Comparison of ENCODE assay signal across 27 mouse cellular contexts in the genomic region with DNA sequence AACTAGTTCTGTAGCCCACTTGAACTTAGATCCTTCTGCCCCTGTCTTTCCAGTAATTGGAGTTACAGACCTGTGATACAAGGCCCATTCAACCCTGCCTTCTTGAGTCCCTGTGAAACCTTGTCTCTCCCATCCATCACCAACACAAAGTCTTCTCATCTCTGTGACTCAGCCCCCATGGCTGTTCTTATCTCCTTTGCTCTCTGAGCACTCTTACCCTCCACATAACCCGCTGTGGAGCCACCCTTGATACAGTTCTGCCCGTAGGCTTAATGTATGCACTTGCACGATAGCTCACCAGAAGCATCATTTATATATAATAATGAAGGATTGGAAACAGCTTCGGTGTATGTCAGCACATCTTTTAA. TPM values are rescaled to one million over a fixed set of nuclear protein-coding genes. Genes with fewer than 3 reads are reported as not detected.
"Had no signal": no experiment of that assay in that cellular context is flagged by ENCODE, and none has a peak within 500 bp of the region (broad histone marks: within the 10 kb centered on the region; RNA-seq: fewer than 3 reads in every experiment).

No protein-coding gene starts in this region.

- DNase-seq: kidney, adult 8-10 months; kidney, postnatal 14 days; layer of hippocampus, adult 9-11 months; layer of hippocampus, postnatal 36 days; liver, embryonic 13.5 days; lung, embryonic 14.5 days; retina, postnatal 1 day; thymus, adult 2 months; thymus, postnatal 14 days; thymus, postnatal 4 days had no signal

- H3K9ac ChIP-seq: kidney, embryonic 15.5 days; liver, embryonic 13.5 days; lung, embryonic 14.5 days; midbrain, embryonic 13.5 days; neural tube, embryonic 13.5 days had no signal

- H3K9me3 ChIP-seq: kidney, embryonic 15.5 days; liver, embryonic 13.5 days; megakaryocyte, embryonic 14.5 days; midbrain, embryonic 10.5 days; midbrain, embryonic 13.5 days; neural tube, embryonic 13.5 days had no signal

- H3K4me3 ChIP-seq: kidney, embryonic 15.5 days; layer of hippocampus, adult 2 months; left cerebral cortex, adult 2 months; liver, embryonic 13.5 days; megakaryocyte, embryonic 14.5 days; midbrain, embryonic 10.5 days; midbrain, embryonic 13.5 days; myocyte; neural tube, embryonic 13.5 days had no signal

- ATAC-seq: lung, postnatal 0 days; midbrain, embryonic 13.5 days; midbrain, embryonic 16.5 days had no signal

- H3K4me2 ChIP-seq: liver, embryonic 13.5 days; lung, embryonic 14.5 days; midbrain, embryonic 13.5 days; neural tube, embryonic 13.5 days had no signal

- H3K36me3 ChIP-seq: kidney, embryonic 15.5 days; liver, embryonic 13.5 days; midbrain, embryonic 10.5 days; midbrain, embryonic 13.5 days; neural tube, embryonic 13.5 days had no signal

- H3K27ac ChIP-seq: kidney, embryonic 15.5 days; layer of hippocampus, adult 2 months; left cerebral cortex, adult 2 months; liver, embryonic 13.5 days; midbrain, embryonic 10.5 days; midbrain, embryonic 13.5 days; neural tube, embryonic 13.5 days had no signal

RNA-seq across cellular contexts. Expression of gene Spint1, which starts 3.6 kb away (rescaled TPM):
- total RNA-seq: monocyte, adult 5-6 weeks; neutrophil, adult 5-6 weeks had no signal

RNA-seq across cellular contexts. Expression of gene Ppp1r14d, which starts 11.1 kb away (rescaled TPM):
- total RNA-seq: layer of hippocampus, adult 2 months; layer of hippocampus, postnatal 36 days; left cerebral cortex, adult 2 months; left cerebral cortex, postnatal 10 days; left cerebral cortex, postnatal 36 days; liver, adult 2 months; monocyte, adult 5-6 weeks; neutrophil, adult 5-6 weeks had no signal
- polyA plus RNA-seq: limb, embryonic 14.5 days; liver, embryonic 13.5 days; liver, embryonic 16.5 days; midbrain, embryonic 10.5 days; midbrain, embryonic 13.5 days; midbrain, embryonic 16.5 days; neural tube, embryonic 13.5 days had no signal

RNA-seq across cellular contexts. Expression of gene Rhov, which starts 30.3 kb away (rescaled TPM):
- total RNA-seq: liver, adult 2 months had no signal
- polyA plus RNA-seq: liver, adult 2 months had no signal
